Comparison of ENCODE assay signal across 11 mouse cellular contexts in genomic region chr4:154787190-154787589, GRCm38 (mm10). TPM values are rescaled to one million over a fixed set of nuclear protein-coding genes. Genes with fewer than 3 reads are reported as not detected.
DNase-seq lines count a peak whose midpoint lies in the region; ATAC-seq lines count a peak whose summit lies in the region.
"Had no signal": no experiment of that assay in that cellular context is flagged by ENCODE, and none has a peak within 500 bp of the region (broad histone marks: within the 10 kb centered on the region; RNA-seq: fewer than 3 reads in every experiment).

No protein-coding gene starts in this region.

- no peak for ATAC-seq in midbrain, embryonic 11.5 days (ENCODE audit: low FRiP score)
- peak; percentile 71 for ATAC-seq in embryonic facial prominence, embryonic 11.5 days (replicated peaks; ENCODE audit: insufficient number of reproducible peaks, low FRiP score, low TSS enrichment, low read depth)
- ATAC-seq: CD4-positive, CD25-positive, alpha-beta regulatory T cell, adult 4 months had no signal

- no peaks in the 10 kb centered on the region for H3K36me3 ChIP-seq in midbrain, embryonic 11.5 days (ENCODE audit: control insufficient read depth, insufficient read depth, low read length)
- no peaks in the 10 kb centered on the region for H3K36me3 ChIP-seq in midbrain, embryonic 10.5 days
- H3K36me3 ChIP-seq in embryonic facial prominence, embryonic 11.5 days (replicated peaks; ENCODE audit: control insufficient read depth, insufficient read depth, low read depth, low read length), result no peaks in the 10 kb centered on the region
- H3K36me3 ChIP-seq: midbrain, embryonic 12.5 days had no signal

- no peaks in the 10 kb centered on the region for H3K4me1 ChIP-seq in midbrain, embryonic 11.5 days (ENCODE audit: control insufficient read depth, insufficient read depth, low read length)
- H3K4me1 ChIP-seq in midbrain, embryonic 10.5 days, result peaks cover 11% of the 10 kb centered on the region
- peaks cover 4% of the 10 kb centered on the region for H3K4me1 ChIP-seq in embryonic facial prominence, embryonic 11.5 days (ENCODE audit: control insufficient read depth, insufficient read depth, low read length)

- no peak overlapping the region for H3K9ac ChIP-seq in midbrain, embryonic 11.5 days (ENCODE audit: low read length)
- H3K9ac ChIP-seq in embryonic facial prominence, embryonic 11.5 days (replicated peaks; ENCODE audit: low read length), result no peak overlapping the region
- H3K9ac ChIP-seq: midbrain, embryonic 12.5 days had no signal

- peak; percentile 15 for DNase-seq in heart, postnatal 4 days
- DNase-seq in heart, adult 11 months, result no peak
- peak; percentile 83 for DNase-seq in midbrain, embryonic 11.5 days (ENCODE audit: low spot score, missing footprints)
- no peak for DNase-seq in midbrain, embryonic 10.5 days (ENCODE audit: low spot score)
- peak; percentile 93 for DNase-seq in embryonic facial prominence, embryonic 11.5 days (ENCODE audit: low spot score)
- DNase-seq in mesoderm, embryonic 11.5 days (ENCODE audit: low read depth, low spot score), result peak; percentile 67
- DNase-seq in adrenal gland, postnatal 36 days, result no peak
- no peak for DNase-seq in ovary, postnatal 14 days (ENCODE audit: low spot score)
- DNase-seq: cerebellum, adult 8-10 months had no signal

- H3K27ac ChIP-seq in midbrain, embryonic 11.5 days (ENCODE audit: low read depth, low read length), result no peak overlapping the region
- H3K27ac ChIP-seq in midbrain, embryonic 10.5 days (replicated peaks), result no peak overlapping the region
- no peak overlapping the region; the same call in 1 of the 2 replicates for H3K27ac ChIP-seq in embryonic facial prominence, embryonic 11.5 days (replicated peaks; ENCODE audit: low read depth, low read length)
- H3K27ac ChIP-seq: midbrain, embryonic 12.5 days had no signal

- no peak overlapping the region for H3K4me2 ChIP-seq in midbrain, embryonic 11.5 days
- no peak overlapping the region for H3K4me2 ChIP-seq in embryonic facial prominence, embryonic 11.5 days (ENCODE audit: low read depth, low read length)
- H3K4me2 ChIP-seq: midbrain, embryonic 12.5 days had no signal

- no peaks in the 10 kb centered on the region for H3K9me3 ChIP-seq in midbrain, embryonic 11.5 days (ENCODE audit: control insufficient read depth, low read length)
- H3K9me3 ChIP-seq in midbrain, embryonic 10.5 days (replicated peaks), result no peaks in the 10 kb centered on the region
- no peaks in the 10 kb centered on the region for H3K9me3 ChIP-seq in embryonic facial prominence, embryonic 11.5 days (replicated peaks; ENCODE audit: control insufficient read depth, low read length)
- H3K9me3 ChIP-seq: midbrain, embryonic 12.5 days had no signal

- WGBS in midbrain, embryonic 11.5 days, result 80% methylated on average over 8 of the region's 8 CpGs
- WGBS in midbrain, embryonic 10.5 days, result 79% methylated on average over 8 of the region's 8 CpGs
- 30% methylated on average over 8 of the region's 8 CpGs for WGBS in embryonic facial prominence, embryonic 11.5 days

- no peak overlapping the region for H3K4me3 ChIP-seq in midbrain, embryonic 11.5 days (ENCODE audit: low read depth, low read length)
- no peak overlapping the region for H3K4me3 ChIP-seq in midbrain, embryonic 10.5 days
- H3K4me3 ChIP-seq in embryonic facial prominence, embryonic 11.5 days (ENCODE audit: low read depth, low read length), result no peak overlapping the region
- H3K4me3 ChIP-seq: midbrain, embryonic 12.5 days had no signal

- no peaks in the 10 kb centered on the region for H3K27me3 ChIP-seq in midbrain, embryonic 11.5 days (ENCODE audit: control insufficient read depth, insufficient read depth, low read length)
- H3K27me3 ChIP-seq in midbrain, embryonic 10.5 days (ENCODE audit: low read depth, poor library complexity, severe bottlenecking), result 0 out of 2 replicates have a peak, but pooled peaks cover 10% of the 10 kb centered on the region
- H3K27me3 ChIP-seq in embryonic facial prominence, embryonic 11.5 days (ENCODE audit: control insufficient read depth, insufficient read depth, low read length), result no peaks in the 10 kb centered on the region

RNA-seq across cellular contexts. Expression of gene Ttc34, which starts 50.1 kb away (rescaled TPM):
- under 1 TPM; 0.26 to 0.41 TPM for total RNA-seq in heart, postnatal 4 days (2021)
- polyA plus RNA-seq in midbrain, embryonic 11.5 days (2014; fragmentation: Nextera tagmentation; extraction: Ambion mirVana), result 0.25 and 0.31 TPM in 2 replicates
- polyA plus RNA-seq in midbrain, embryonic 10.5 days (2016; fragmentation: Nextera tagmentation; extraction: Ambion mirVana), result 0.22 and 0.57 TPM in 2 replicates
- 0.32 and 0.58 TPM in 2 replicates for polyA plus RNA-seq in embryonic facial prominence, embryonic 11.5 days (2014; fragmentation: Nextera tagmentation; extraction: Ambion mirVana)
- under 1 TPM in 1 of 2 experiments, not detected in 1; 0.16 TPM for total RNA-seq in adrenal gland, postnatal 36 days (2021)
- polyA plus RNA-seq: CD4-positive, CD25-positive, alpha-beta regulatory T cell, adult 4 months had no signal

Comparison
In these comparisons a context has a peak if more than half of its experiments do, and no peak if none do; other contexts are left out.
1. DNase-seq: peak in heart, postnatal 4 days (single experiment), midbrain, embryonic 11.5 days (single experiment), embryonic facial prominence, embryonic 11.5 days (single experiment) and mesoderm, embryonic 11.5 days (single experiment); none in heart, adult 11 months (single experiment), midbrain, embryonic 10.5 days (single experiment), adrenal gland, postnatal 36 days (0 of 2) and ovary, postnatal 14 days (single experiment).